Mouse (Mus musculus) brain, embryonic 14.5 days (tissue): Measurements from ENCODE around the gene Usp48.
A peak's percentile ranks its signal among the peaks of the same experiment; 100 is the strongest.

Experiments
- CTCF ChIP-seq: fragments of 200-500 bp; IDR thresholded peaks from 2 replicates; pipeline ENCODE4 v1.5.1; 2012; ENCODE audit warnings: inconsistent platforms, mild to moderate bottlenecking, moderate library complexity, borderline replicate concordance; ENCODE audit not compliant: insufficient read depth, insufficient read length; ENCODE audit errors: extremely low read depth
- POLR2A ChIP-seq: fragments of 200-500 bp; IDR thresholded peaks from 2 replicates; pipeline ENCODE4 v1.6.1; 2012; ENCODE audit warnings: mild to moderate bottlenecking, inconsistent platforms, borderline replicate concordance; ENCODE audit not compliant: poor library complexity, insufficient read depth, insufficient read length, severe bottlenecking; ENCODE audit errors: extremely low read depth

GRCm38 (mm10) chr4:137593601-137594495, at the start of gene Usp48:
- TF ChIP-seq POLR2A (peak; percentile 56), CTCF (no peak)
